Mouse (Mus musculus): ENCODE measurements around the gene Slc12a8. TPM values are rescaled to one million over a fixed set of nuclear protein-coding genes. Genes with fewer than 3 reads are reported as not detected.

Slc12a8 gene
- polyA plus RNA-seq, 1 experiment from 2014 or later, result 0.54 TPM

- ATAC-seq (ENCODE audit: low read depth), result 0 out of 2 replicates have a peak, but pooled peaks have one; percentile 28
- Histone ChIP-seq H3K9ac (replicated peaks; ENCODE audit: low read depth, low read length) (no peak overlapping the region), H3K4me2 (ENCODE audit: low read depth, low read length) (no peak overlapping the region), H3K4me1 (ENCODE audit: control insufficient read depth, insufficient read depth, low read length) (0 out of 2 replicates have a peak, but pooled peaks cover 2% of the 10 kb centered on the region), H3K9me3 (ENCODE audit: control insufficient read depth, low read length) (no peaks in the 10 kb centered on the region), H3K27me3 (ENCODE audit: control insufficient read depth, insufficient read depth, low read length) (no peaks in the 10 kb centered on the region), H3K4me3 (ENCODE audit: low read depth, low read length) (no peak overlapping the region), H3K27ac (ENCODE audit: low read depth, low read length) (no peak overlapping the region), H3K36me3 (ENCODE audit: control insufficient read depth, insufficient read depth, low read length) (no peaks in the 10 kb centered on the region)
- WGBS, result 48% methylated on average over 7 of the region's 7 CpGs
Observed at GRCm38 (mm10) chr16:33594037-33594771, 77.1 kb downstream of the Slc12a8 start.

- Histone ChIP-seq H3K27me3 (ENCODE audit: control insufficient read depth, insufficient read depth, low read length) (no peaks in the 10 kb centered on the region), H3K4me3 (ENCODE audit: low read depth, low read length) (no peak overlapping the region), H3K9ac (replicated peaks; ENCODE audit: low read depth, low read length) (no peak overlapping the region), H3K4me1 (ENCODE audit: control insufficient read depth, insufficient read depth, low read length) (0 out of 2 replicates have a peak, but pooled peaks cover 2% of the 10 kb centered on the region), H3K36me3 (ENCODE audit: control insufficient read depth, insufficient read depth, low read length) (no peaks in the 10 kb centered on the region), H3K27ac (ENCODE audit: low read depth, low read length) (no peak overlapping the region), H3K4me2 (ENCODE audit: low read depth, low read length) (no peak overlapping the region), H3K9me3 (ENCODE audit: control insufficient read depth, low read length) (no peaks in the 10 kb centered on the region)
- WGBS, result 83% methylated on average over 6 of the region's 6 CpGs
- no peak for ATAC-seq (ENCODE audit: low read depth)
Observed at GRCm38 (mm10) chr16:33595235-33595769, 78.2 kb downstream of the Slc12a8 start.

GRCm38 (mm10) chr16:33596213-33596612 is 79.1 kb downstream of the Slc12a8 start:
- Histone ChIP-seq H3K9ac (replicated peaks; ENCODE audit: low read depth, low read length) (no peak overlapping the region), H3K27me3 (ENCODE audit: control insufficient read depth, insufficient read depth, low read length) (no peaks in the 10 kb centered on the region), H3K9me3 (ENCODE audit: control insufficient read depth, low read length) (no peaks in the 10 kb centered on the region), H3K4me1 (ENCODE audit: control insufficient read depth, insufficient read depth, low read length) (0 out of 2 replicates have a peak, but pooled peaks cover 2% of the 10 kb centered on the region), H3K36me3 (ENCODE audit: control insufficient read depth, insufficient read depth, low read length) (no peaks in the 10 kb centered on the region), H3K27ac (ENCODE audit: low read depth, low read length) (no peak overlapping the region), H3K4me2 (ENCODE audit: low read depth, low read length) (no peak overlapping the region), H3K4me3 (ENCODE audit: low read depth, low read length) (no peak overlapping the region)
- WGBS, result 89% methylated on average over 4 of the region's 4 CpGs
- no peak for ATAC-seq (ENCODE audit: low read depth)

GRCm38 (mm10) chr16:33600216-33600615 is 83.1 kb downstream of the Slc12a8 start:
- no peak overlapping the region for H3K4me2 ChIP-seq (ENCODE audit: low read depth, low read length)
- H3K9me3 ChIP-seq (ENCODE audit: control insufficient read depth, low read length), result no peaks in the 10 kb centered on the region
- H3K4me3 ChIP-seq (ENCODE audit: low read depth, low read length), result no peak overlapping the region
- no peaks in the 10 kb centered on the region for H3K27me3 ChIP-seq (ENCODE audit: control insufficient read depth, insufficient read depth, low read length)
- 32% methylated on average over 5 of the region's 5 CpGs for WGBS
- H3K27ac ChIP-seq (ENCODE audit: low read depth, low read length), result no peak overlapping the region
- H3K36me3 ChIP-seq (ENCODE audit: control insufficient read depth, insufficient read depth, low read length), result no peaks in the 10 kb centered on the region
- H3K9ac ChIP-seq (replicated peaks; ENCODE audit: low read depth, low read length), result no peak overlapping the region
- no peak for ATAC-seq (ENCODE audit: low read depth)
- H3K4me1 ChIP-seq (ENCODE audit: control insufficient read depth, insufficient read depth, low read length), result no peaks in the 10 kb centered on the region

GRCm38 (mm10) chr16:33601299-33601698 is 84.2 kb downstream of the Slc12a8 start:
- H3K27ac ChIP-seq (ENCODE audit: low read depth, low read length), result no peak overlapping the region
- no peaks in the 10 kb centered on the region for H3K4me1 ChIP-seq (ENCODE audit: control insufficient read depth, insufficient read depth, low read length)
- no peak overlapping the region for H3K4me2 ChIP-seq (ENCODE audit: low read depth, low read length)
- ATAC-seq (ENCODE audit: low read depth), result no peak
- WGBS, result 94% methylated on average over 8 of the region's 8 CpGs
- H3K36me3 ChIP-seq (ENCODE audit: control insufficient read depth, insufficient read depth, low read length), result no peaks in the 10 kb centered on the region
- H3K9ac ChIP-seq (replicated peaks; ENCODE audit: low read depth, low read length), result no peak overlapping the region
- H3K9me3 ChIP-seq (ENCODE audit: control insufficient read depth, low read length), result no peaks in the 10 kb centered on the region
- H3K27me3 ChIP-seq (ENCODE audit: control insufficient read depth, insufficient read depth, low read length), result no peaks in the 10 kb centered on the region
- H3K4me3 ChIP-seq (ENCODE audit: low read depth, low read length), result no peak overlapping the region

- Histone ChIP-seq H3K9ac (replicated peaks; ENCODE audit: low read depth, low read length) (no peak overlapping the region), H3K4me3 (ENCODE audit: low read depth, low read length) (no peak overlapping the region), H3K36me3 (ENCODE audit: control insufficient read depth, insufficient read depth, low read length) (no peaks in the 10 kb centered on the region), H3K27me3 (ENCODE audit: control insufficient read depth, insufficient read depth, low read length) (no peaks in the 10 kb centered on the region), H3K9me3 (ENCODE audit: control insufficient read depth, low read length) (no peaks in the 10 kb centered on the region), H3K27ac (ENCODE audit: low read depth, low read length) (peak overlapping the region; percentile 28; the same call in 1 of the 2 replicates), H3K4me1 (ENCODE audit: control insufficient read depth, insufficient read depth, low read length) (no peaks in the 10 kb centered on the region), H3K4me2 (ENCODE audit: low read depth, low read length) (no peak overlapping the region)
- WGBS, result 22% methylated on average over 9 of the region's 9 CpGs
- peak; percentile 90 for ATAC-seq (ENCODE audit: low read depth)
Observed at GRCm38 (mm10) chr16:33605647-33606596, 88.8 kb downstream of the Slc12a8 start.

GRCm38 (mm10) chr16:33606691-33607532 is 89.8 kb downstream of the Slc12a8 start:
- H3K36me3 ChIP-seq (ENCODE audit: control insufficient read depth, insufficient read depth, low read length), result no peaks in the 10 kb centered on the region
- H3K4me2 ChIP-seq (ENCODE audit: low read depth, low read length), result no peak overlapping the region
- 33% methylated on average over 8 of the region's 8 CpGs for WGBS
- H3K27me3 ChIP-seq (ENCODE audit: control insufficient read depth, insufficient read depth, low read length), result no peaks in the 10 kb centered on the region
- no peak overlapping the region for H3K4me3 ChIP-seq (ENCODE audit: low read depth, low read length)
- peak overlapping the region; percentile 46; the same call in 1 of the 2 replicates for H3K27ac ChIP-seq (ENCODE audit: low read depth, low read length)
- no peaks in the 10 kb centered on the region for H3K9me3 ChIP-seq (ENCODE audit: control insufficient read depth, low read length)
- H3K9ac ChIP-seq (replicated peaks; ENCODE audit: low read depth, low read length), result no peak overlapping the region
- ATAC-seq (ENCODE audit: low read depth), result 0 out of 2 replicates have a peak, but pooled peaks have one; percentile 7
- H3K4me1 ChIP-seq (ENCODE audit: control insufficient read depth, insufficient read depth, low read length), result no peaks in the 10 kb centered on the region

- 57% methylated on average over 2 of the region's 2 CpGs for WGBS
- H3K9ac ChIP-seq (replicated peaks; ENCODE audit: low read depth, low read length), result no peak overlapping the region
- no peak overlapping the region for H3K4me3 ChIP-seq (ENCODE audit: low read depth, low read length)
- H3K27me3 ChIP-seq (ENCODE audit: control insufficient read depth, insufficient read depth, low read length), result no peaks in the 10 kb centered on the region
- H3K27ac ChIP-seq (ENCODE audit: low read depth, low read length), result no peak overlapping the region
- H3K36me3 ChIP-seq (ENCODE audit: control insufficient read depth, insufficient read depth, low read length), result no peaks in the 10 kb centered on the region
- no peak for ATAC-seq (ENCODE audit: low read depth)
- H3K4me1 ChIP-seq (ENCODE audit: control insufficient read depth, insufficient read depth, low read length), result no peaks in the 10 kb centered on the region
- H3K9me3 ChIP-seq (ENCODE audit: control insufficient read depth, low read length), result no peaks in the 10 kb centered on the region
- no peak overlapping the region for H3K4me2 ChIP-seq (ENCODE audit: low read depth, low read length)
Observed at GRCm38 (mm10) chr16:33609554-33609953, 92.4 kb downstream of the Slc12a8 start.
